Mouse (Mus musculus): Measurements from ENCODE around the gene Gm20696.

DNA sequence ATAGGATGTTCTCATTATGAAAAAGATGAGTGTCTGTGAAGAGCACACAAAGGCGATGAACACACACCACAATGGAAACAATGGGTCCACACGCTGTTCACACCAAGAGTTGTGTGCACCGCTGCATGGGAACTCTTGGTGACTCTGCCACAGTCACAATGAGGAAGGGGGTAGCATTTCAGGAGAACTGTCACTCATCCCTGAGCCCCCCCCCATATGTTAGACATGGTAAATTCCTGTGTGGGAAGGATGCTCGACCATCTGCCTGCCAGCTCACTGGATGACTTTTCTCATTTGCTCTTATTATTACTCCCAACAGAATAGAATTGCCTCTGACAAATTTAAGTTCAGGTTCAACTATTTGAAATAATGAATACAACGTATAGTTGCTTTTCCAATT, 35.0 kb downstream of the Gm20696 start:
- TF ChIP-seq CTCF (IDR thresholded peaks at IDR 0.05; ENCODE audit: low read depth, low read length) (no peak), GATA1 (IDR thresholded peaks at IDR 0.05; ENCODE audit: borderline replicate concordance, low read length) (no peak), TAL1 (conservative IDR thresholded peaks at IDR 0.05; ENCODE audit: low read depth, low read length) (no peak), GATA2 (IDR thresholded peaks at IDR 0.05; ENCODE audit: borderline replicate concordance, low read depth, low read length) (no peak), POLR2AphosphoS5 (IDR thresholded peaks at IDR 0.05; ENCODE audit: insufficient replicate concordance, low read depth, low read length) (no peak)

Data from G1E (cell line).